Mouse (Mus musculus): ENCODE results near the gene Eif2b4. TPM values are rescaled to one million over a fixed set of nuclear protein-coding genes. Genes with fewer than 3 reads are reported as not detected.

Eif2b4 gene
- 67.2 and 73.1 TPM in 2 replicates for polyA plus RNA-seq (2016; fragmentation: Nextera tagmentation; extraction: Ambion mirVana)

GRCm38 (mm10) chr5:31192939-31193630, at the start of gene Eif2b4, which contains the start of gene Snx17:
Eif2b4 (minus strand) TSS chr5:31193430.
Snx17 (plus strand) TSS chr5:31193227.
- Histone ChIP-seq H3K27ac (peak within 1 kb of the TSS; percentile 89), H3K9me3 (replicated peaks) (no peaks in the 10 kb centered on the region), H3K4me1 (peaks cover 31% of the 10 kb centered on the region), H3K4me2 (peak within 1 kb of the TSS; percentile 87), H3K9ac (peak within 1 kb of the TSS; percentile 89), H3K4me3 (peak within 1 kb of the TSS; percentile 71), H3K36me3 (peaks cover 72% of the 10 kb centered on the region), H3K27me3 (replicated peaks) (no peaks in the 10 kb centered on the region)
- peak; percentile 97 for ATAC-seq
- under 1% methylated on average over 48 of the region's 48 CpGs for WGBS (ENCODE audit: insufficient replicate concordance)

GRCm38 (mm10) chr5:31242191-31242590, 49.0 kb upstream of the Eif2b4 start:
- H3K9me3 ChIP-seq (replicated peaks) = no peaks in the 10 kb centered on the region
- WGBS (ENCODE audit: insufficient replicate concordance) = 25% methylated on average over 10 of the region's 10 CpGs

GRCm38 (mm10) chr5:31241522-31242034, 48.3 kb upstream of the Eif2b4 start:
- Histone ChIP-seq H3K27me3 (replicated peaks) (no peaks in the 10 kb centered on the region), H3K27ac (peak overlapping the region; percentile 96), H3K4me3 (peak overlapping the region; percentile 100), H3K4me2 (peak overlapping the region; percentile 84), H3K36me3 (peaks cover 30% of the 10 kb centered on the region), H3K9ac (peak overlapping the region; percentile 97), H3K4me1 (peaks cover 15% of the 10 kb centered on the region), H3K9me3 (replicated peaks) (no peaks in the 10 kb centered on the region)
- 0 out of 2 replicates have a peak, but pooled peaks have one; percentile 2 for ATAC-seq
- under 1% methylated on average over 13 of the region's 13 CpGs for WGBS (ENCODE audit: insufficient replicate concordance)

More at GRCm38 (mm10) chr5:31242191-31242590, 49.0 kb upstream of the Eif2b4 start:
- peak overlapping the region; percentile 97 for H3K9ac ChIP-seq
- H3K27ac ChIP-seq = peak overlapping the region; percentile 96; the same call in 1 of the 2 replicates
- H3K36me3 ChIP-seq = peaks cover 36% of the 10 kb centered on the region
- peaks cover 15% of the 10 kb centered on the region for H3K4me1 ChIP-seq
- H3K27me3 ChIP-seq (replicated peaks) = no peaks in the 10 kb centered on the region
- peak overlapping the region; percentile 100 for H3K4me3 ChIP-seq
- peak overlapping the region; percentile 84 for H3K4me2 ChIP-seq
- ATAC-seq = no peak

GRCm38 (mm10) chr5:31240637-31241521, 47.6 kb upstream of the Eif2b4 start, which contains the start of the genes Nrbp1 and Gm9970:
Nrbp1 (plus strand) TSS chr5:31240864.
Gm9970 (minus strand) TSS chr5:31241232.
- H3K9me3 ChIP-seq (replicated peaks) = no peaks in the 10 kb centered on the region
- H3K27ac ChIP-seq = peak within 1 kb of the TSS; percentile 96
- peaks cover 23% of the 10 kb centered on the region for H3K36me3 ChIP-seq
- peaks cover 15% of the 10 kb centered on the region for H3K4me1 ChIP-seq
- H3K4me3 ChIP-seq = peak within 1 kb of the TSS; percentile 100
- H3K9ac ChIP-seq = peak within 1 kb of the TSS; percentile 97
- no peaks in the 10 kb centered on the region for H3K27me3 ChIP-seq (replicated peaks)
- H3K4me2 ChIP-seq = peak within 1 kb of the TSS; percentile 84
- ATAC-seq = peak; percentile 94
- under 1% methylated on average over 94 of the region's 103 CpGs for WGBS (ENCODE audit: insufficient replicate concordance)

GRCm38 (mm10) chr5:31226641-31227040, 33.4 kb upstream of the Eif2b4 start:
- WGBS (ENCODE audit: insufficient replicate concordance) = 61% methylated on average over 1 of the region's 1 CpGs

GRCm38 (mm10) chr5:31222696-31223095, 29.5 kb upstream of the Eif2b4 start:
- H3K9ac ChIP-seq = no peak overlapping the region
- H3K9me3 ChIP-seq (replicated peaks) = no peaks in the 10 kb centered on the region
- no peaks in the 10 kb centered on the region for H3K36me3 ChIP-seq
- no peak overlapping the region for H3K4me2 ChIP-seq
- H3K27ac ChIP-seq = no peak overlapping the region
- WGBS (ENCODE audit: insufficient replicate concordance) = 87% methylated on average over 9 of the region's 9 CpGs
- H3K27me3 ChIP-seq (replicated peaks) = no peaks in the 10 kb centered on the region
- no peak overlapping the region for H3K4me3 ChIP-seq
- H3K4me1 ChIP-seq = peaks cover 27% of the 10 kb centered on the region
- ATAC-seq = no peak

More at GRCm38 (mm10) chr5:31226641-31227040, 33.4 kb upstream of the Eif2b4 start:
- no peak for ATAC-seq
- no peak overlapping the region for H3K4me3 ChIP-seq
- no peak overlapping the region for H3K4me2 ChIP-seq
- no peak overlapping the region for H3K9ac ChIP-seq
- peaks cover 2% of the 10 kb centered on the region; the same call in 1 of the 2 replicates for H3K4me1 ChIP-seq
- no peaks in the 10 kb centered on the region for H3K9me3 ChIP-seq (replicated peaks)
- no peak overlapping the region for H3K27ac ChIP-seq
- no peaks in the 10 kb centered on the region for H3K36me3 ChIP-seq
- no peaks in the 10 kb centered on the region for H3K27me3 ChIP-seq (replicated peaks)

GRCm38 (mm10) chr5:31221304-31221945, 28.2 kb upstream of the Eif2b4 start:
- ATAC-seq = no peak
- peaks cover 39% of the 10 kb centered on the region for H3K4me1 ChIP-seq
- H3K9ac ChIP-seq = peak overlapping the region; percentile 99
- H3K27ac ChIP-seq = peak overlapping the region; percentile 86
- 12% methylated on average over 11 of the region's 11 CpGs for WGBS (ENCODE audit: insufficient replicate concordance)
- H3K9me3 ChIP-seq (replicated peaks) = no peaks in the 10 kb centered on the region
- peak overlapping the region; percentile 91 for H3K4me2 ChIP-seq
- H3K36me3 ChIP-seq = peaks cover 2% of the 10 kb centered on the region
- no peaks in the 10 kb centered on the region for H3K27me3 ChIP-seq (replicated peaks)
- peak overlapping the region; percentile 99 for H3K4me3 ChIP-seq

- H3K4me3 ChIP-seq = peak within 1 kb of the TSS; percentile 99
- under 1% methylated on average over 70 of the region's 70 CpGs for WGBS (ENCODE audit: insufficient replicate concordance)
- peak within 1 kb of the TSS; percentile 99 for H3K9ac ChIP-seq
- H3K27me3 ChIP-seq (replicated peaks) = no peaks in the 10 kb centered on the region
- H3K27ac ChIP-seq = peak within 1 kb of the TSS; percentile 96
- peaks cover 8% of the 10 kb centered on the region for H3K36me3 ChIP-seq
- no peaks in the 10 kb centered on the region for H3K9me3 ChIP-seq (replicated peaks)
- H3K4me2 ChIP-seq = peak within 1 kb of the TSS; percentile 91
- ATAC-seq = peak; percentile 93
- peaks cover 47% of the 10 kb centered on the region for H3K4me1 ChIP-seq
Observed at GRCm38 (mm10) chr5:31220448-31221303, 27.4 kb upstream of the Eif2b4 start, which contains the start of gene Ppm1g. Ppm1g (minus strand) TSS chr5:31220687.

GRCm38 (mm10) chr5:31219911-31220447, 26.7 kb upstream of the Eif2b4 start:
- Histone ChIP-seq H3K36me3 (peaks cover 10% of the 10 kb centered on the region), H3K9me3 (replicated peaks) (no peaks in the 10 kb centered on the region), H3K4me1 (peaks cover 52% of the 10 kb centered on the region), H3K27ac (peak overlapping the region; percentile 96), H3K27me3 (replicated peaks) (no peaks in the 10 kb centered on the region), H3K4me3 (peak overlapping the region; percentile 99), H3K9ac (peak overlapping the region; percentile 99), H3K4me2 (peak overlapping the region; percentile 91)
- ATAC-seq = peak; percentile 48
- under 1% methylated on average over 40 of the region's 40 CpGs for WGBS (ENCODE audit: insufficient replicate concordance)

GRCm38 (mm10) chr5:31219474-31219873, 26.2 kb upstream of the Eif2b4 start:
- no peak for ATAC-seq

More at GRCm38 (mm10) chr5:31219474-31219873, 26.2 kb upstream of the Eif2b4 start:
- Histone ChIP-seq H3K4me1 (peaks cover 57% of the 10 kb centered on the region), H3K27ac (peak overlapping the region; percentile 96), H3K36me3 (peaks cover 11% of the 10 kb centered on the region), H3K9me3 (replicated peaks) (no peaks in the 10 kb centered on the region), H3K27me3 (replicated peaks) (no peaks in the 10 kb centered on the region), H3K9ac (peak overlapping the region; percentile 99), H3K4me3 (peak overlapping the region; percentile 99), H3K4me2 (peak overlapping the region; percentile 91)
- WGBS (ENCODE audit: insufficient replicate concordance) = 1% methylated on average over 11 of the region's 11 CpGs
